8 mouse cellular contexts compared by ENCODE assay signal in the genomic region with DNA sequence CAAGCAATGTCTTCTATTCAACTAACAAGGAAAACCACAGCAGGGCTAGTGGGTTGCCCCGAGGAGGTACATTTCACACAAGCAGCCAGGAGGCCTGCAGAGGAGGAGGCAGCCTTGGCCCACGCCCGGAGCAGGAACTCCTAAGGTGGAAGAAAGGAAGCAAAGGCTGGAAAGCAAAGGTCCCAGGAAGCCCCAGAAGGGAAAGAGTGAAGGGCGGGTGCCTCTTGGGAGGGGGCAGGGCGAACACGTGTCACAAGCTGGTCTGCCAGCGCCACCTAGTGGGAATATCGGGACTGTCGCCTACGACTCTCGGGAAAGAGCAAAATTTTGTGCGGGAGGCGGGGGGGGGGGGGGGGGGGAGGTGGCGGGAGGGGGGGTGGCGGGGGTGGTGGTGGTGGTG.
DNase-seq lines count a peak whose midpoint lies in the region; ATAC-seq and TF ChIP-seq lines count a peak whose summit lies in the region.

No protein-coding gene starts in this region.

- peak; percentile 53 for DNase-seq in 3134 (ENCODE audit: extremely low read depth, insufficient read length, low spot score)
- peak; percentile 85 for DNase-seq in brain, adult 2 months (ENCODE audit: low read depth, low spot score)
- peak; percentile 78 for DNase-seq in hindbrain, embryonic 10.5 days (ENCODE audit: low spot score)
- DNase-seq in layer of hippocampus, adult 9-11 months: peak; percentile 76
- peak; percentile 85 for DNase-seq in lung, embryonic 14.5 days
- peak; percentile 32 for DNase-seq in retina, adult 2 months (ENCODE audit: low read depth, low spot score)

- 6% methylated on average over 6 of the region's 15 CpGs for WGBS in forebrain, embryonic 12.5 days
- WGBS in hindbrain, embryonic 10.5 days: 5% methylated on average over 8 of the region's 15 CpGs
- 4% methylated on average over 10 of the region's 15 CpGs for WGBS in lung, embryonic 14.5 days

- peak; percentile 68 for TF ChIP-seq CTCF in lung, embryonic 14.5 days (IDR thresholded peaks at IDR 0.05; ENCODE audit: low read depth)

- peak; percentile 75; the same call in 1 of the 2 replicates for ATAC-seq in forebrain, embryonic 12.5 days (ENCODE audit: low FRiP score)
- ATAC-seq in lung, embryonic 14.5 days (ENCODE audit: insufficient read depth): peak; percentile 62; the same call in 1 of the 2 replicates
- ATAC-seq in megakaryocyte progenitor cell, adult 5-6 weeks (replicated peaks; ENCODE audit: poor library complexity): no peak

- H3K9me3 ChIP-seq in forebrain, embryonic 12.5 days: no peaks in the 10 kb centered on the region
- no peaks in the 10 kb centered on the region for H3K9me3 ChIP-seq in hindbrain, embryonic 10.5 days
- H3K9me3 ChIP-seq in lung, embryonic 14.5 days (ENCODE audit: low read depth, low read length): no peaks in the 10 kb centered on the region

- 0 out of 2 replicates have a peak, but pooled peaks cover 3% of the 10 kb centered on the region for H3K27me3 ChIP-seq in forebrain, embryonic 12.5 days
- no peaks in the 10 kb centered on the region for H3K27me3 ChIP-seq in hindbrain, embryonic 10.5 days (ENCODE audit: insufficient read depth, poor library complexity, severe bottlenecking)
- no peaks in the 10 kb centered on the region for H3K27me3 ChIP-seq in lung, embryonic 14.5 days (ENCODE audit: insufficient read depth, low read length)

- peak overlapping the region; percentile 49 for H3K4me2 ChIP-seq in forebrain, embryonic 12.5 days
- peak overlapping the region; percentile 59 for H3K4me2 ChIP-seq in lung, embryonic 14.5 days

- peak overlapping the region; percentile 41 for H3K9ac ChIP-seq in forebrain, embryonic 12.5 days
- H3K9ac ChIP-seq in lung, embryonic 14.5 days: no peak overlapping the region

- H3K4me3 ChIP-seq in forebrain, embryonic 12.5 days (replicated peaks): peak overlapping the region; percentile 17; the same call in 1 of the 2 replicates
- H3K4me3 ChIP-seq in hindbrain, embryonic 10.5 days: peak overlapping the region; percentile 37
- H3K4me3 ChIP-seq in lung, embryonic 14.5 days (ENCODE audit: low read depth, low read length): peak overlapping the region; percentile 25

- peaks cover 3% of the 10 kb centered on the region for H3K4me1 ChIP-seq in forebrain, embryonic 12.5 days
- peaks cover 5% of the 10 kb centered on the region; the same call in 1 of the 2 replicates for H3K4me1 ChIP-seq in hindbrain, embryonic 10.5 days (replicated peaks)
- no peaks in the 10 kb centered on the region for H3K4me1 ChIP-seq in lung, embryonic 14.5 days (ENCODE audit: insufficient read depth)

- no peak overlapping the region for H3K27ac ChIP-seq in forebrain, embryonic 12.5 days
- peak overlapping the region; percentile 79 for H3K27ac ChIP-seq in hindbrain, embryonic 10.5 days
- no peak overlapping the region for H3K27ac ChIP-seq in lung, embryonic 14.5 days (ENCODE audit: low read depth)

- no peaks in the 10 kb centered on the region for H3K36me3 ChIP-seq in forebrain, embryonic 12.5 days (replicated peaks)
- H3K36me3 ChIP-seq in hindbrain, embryonic 10.5 days: no peaks in the 10 kb centered on the region
- no peaks in the 10 kb centered on the region for H3K36me3 ChIP-seq in lung, embryonic 14.5 days (ENCODE audit: insufficient read depth)

Comparison
In these comparisons a context has a peak if more than half of its experiments do, and no peak if none do; other contexts are left out.
1. DNase-seq: peak in every context shown above with its lines; median percentile 85 in brain, adult 2 months; 85 in lung, embryonic 14.5 days; 78 in hindbrain, embryonic 10.5 days; 76 in layer of hippocampus, adult 9-11 months; 53 in 3134; 32 in retina, adult 2 months.